Mouse (Mus musculus) MN1 (cell line): ENCODE results near the gene Nrg3.

Source experiments
- DNase-seq: peaks from one replicate; pipeline ENCODE4 v3.0.0-alpha.2; 2016; ENCODE audit warnings: low spot score

Gene Nrg3

DNA sequence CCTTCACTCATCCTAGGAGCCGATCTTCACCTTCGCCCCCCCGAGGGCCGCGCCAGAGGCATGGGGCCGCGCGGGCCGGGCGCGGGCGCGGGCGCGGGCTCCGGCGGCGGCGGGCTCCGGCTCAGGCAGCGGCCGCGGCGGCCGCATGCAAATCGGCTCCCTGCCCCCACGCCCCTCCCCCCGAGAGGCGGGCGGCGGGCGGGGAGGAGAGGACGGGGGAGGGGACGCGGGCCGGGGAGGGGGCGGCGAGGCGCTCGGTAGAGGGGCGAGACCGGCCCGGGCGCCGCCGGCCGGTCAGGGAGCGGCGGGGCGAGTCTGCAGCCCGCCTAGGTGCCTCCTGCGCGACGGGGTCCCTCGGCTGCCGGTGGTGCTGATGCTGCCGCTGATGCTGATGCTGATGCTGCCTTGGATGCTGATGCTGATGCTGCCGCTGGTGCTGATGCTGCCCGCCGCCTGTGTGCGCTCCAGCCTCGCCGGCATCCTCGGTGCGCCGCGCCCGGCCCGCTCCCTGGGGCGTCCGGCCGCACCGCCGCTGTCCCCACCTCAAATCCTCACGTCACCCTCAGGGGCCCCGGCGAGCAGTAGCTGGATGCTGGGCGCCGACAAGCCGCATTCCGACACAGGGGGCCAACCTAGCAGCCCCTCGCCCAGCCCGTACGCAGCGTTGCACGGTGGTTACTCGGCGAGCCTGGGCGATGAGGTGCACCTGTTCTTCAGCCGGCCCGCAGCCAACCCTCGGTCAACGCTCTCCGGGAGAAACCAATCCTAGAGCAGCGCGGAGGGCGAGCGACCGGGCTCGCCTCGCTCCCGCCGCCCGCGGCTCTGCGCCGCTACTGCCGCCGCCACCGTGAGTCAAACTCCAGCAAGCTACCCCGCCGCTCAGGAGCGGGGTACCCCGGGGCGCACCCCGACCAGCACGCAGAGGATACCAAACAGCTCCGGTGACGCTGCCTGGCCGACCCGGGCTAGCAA is at the start of gene Nrg3:
TSS of gene Nrg3 (minus strand) at position 299 of the 972 bp plus-strand sequence.
- DNase-seq = no peak

DNA sequence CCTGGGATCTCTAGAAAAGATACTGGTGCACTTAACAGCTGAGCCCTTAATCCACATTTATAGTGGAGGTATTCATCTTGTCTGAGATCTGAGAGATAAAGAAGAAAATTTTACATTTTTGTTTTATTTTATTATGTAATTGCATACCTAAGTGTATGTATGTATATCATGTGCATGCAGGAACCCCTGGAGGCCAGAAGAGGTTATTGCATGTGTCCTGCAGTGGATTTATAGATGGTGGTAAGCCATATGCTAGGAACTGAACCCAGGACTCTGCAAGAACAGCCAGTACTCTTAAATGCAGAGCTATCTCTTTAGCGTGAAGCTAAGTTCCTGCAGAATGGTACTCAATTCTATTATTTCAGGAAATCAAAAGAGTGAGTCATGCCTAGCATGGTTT is 36.1 kb upstream of the Nrg3 start:
- DNase-seq = no peak

DNA sequence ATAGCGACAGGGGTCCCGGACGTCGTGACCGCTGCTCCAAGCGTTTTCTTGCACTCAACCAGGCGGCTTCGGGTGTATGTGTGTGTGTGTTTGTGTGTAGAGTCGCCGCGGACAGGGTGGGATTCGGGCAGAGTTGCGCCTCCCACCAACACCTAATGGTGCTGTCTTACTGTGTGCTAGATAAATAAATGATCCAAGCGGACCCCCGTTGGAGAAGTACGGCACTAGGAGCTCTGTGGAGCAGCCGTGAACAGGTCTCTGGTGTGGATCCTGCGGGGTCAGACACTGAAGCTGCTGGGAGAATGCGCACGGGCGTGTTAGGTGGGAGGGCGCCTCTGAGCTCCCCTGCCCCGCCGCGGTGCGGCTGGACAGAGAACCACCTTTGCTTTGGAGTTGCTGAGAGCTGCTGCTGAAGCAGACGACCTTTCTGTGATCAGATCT is 903 bp upstream of the Nrg3 start:
- DNase-seq = no peak

DNA sequence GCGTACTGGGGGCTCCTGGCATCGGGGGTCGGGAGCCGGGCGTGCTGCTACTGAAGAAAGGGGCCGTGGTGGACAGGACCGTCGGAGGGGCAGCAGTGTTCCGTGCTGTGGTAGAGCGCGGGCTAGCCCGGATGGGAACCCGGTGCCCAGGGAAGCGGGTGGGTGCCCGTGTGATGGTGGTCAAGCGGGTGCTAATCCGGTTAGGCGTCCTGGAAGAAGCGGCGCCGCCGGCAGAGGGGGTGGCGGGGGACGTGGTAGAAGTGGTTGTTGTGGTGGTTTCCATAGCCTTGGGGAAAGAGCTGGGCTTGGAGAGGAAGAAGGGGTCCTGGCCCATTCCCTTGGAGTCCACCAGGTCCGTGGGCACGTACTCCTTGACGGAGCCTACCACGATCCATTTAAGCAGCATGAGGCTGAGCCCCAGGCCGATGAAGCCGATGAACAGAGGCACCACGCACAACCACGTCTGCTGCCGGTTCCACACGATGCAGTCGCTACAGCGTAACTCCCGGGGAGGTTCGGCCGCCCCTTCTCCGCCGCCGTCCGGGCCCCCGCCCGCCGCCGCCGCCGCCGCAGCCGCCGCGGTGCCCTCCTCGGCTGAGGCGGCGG is 639 bp downstream of the Nrg3 start:
- DNase-seq = no peak

DNA sequence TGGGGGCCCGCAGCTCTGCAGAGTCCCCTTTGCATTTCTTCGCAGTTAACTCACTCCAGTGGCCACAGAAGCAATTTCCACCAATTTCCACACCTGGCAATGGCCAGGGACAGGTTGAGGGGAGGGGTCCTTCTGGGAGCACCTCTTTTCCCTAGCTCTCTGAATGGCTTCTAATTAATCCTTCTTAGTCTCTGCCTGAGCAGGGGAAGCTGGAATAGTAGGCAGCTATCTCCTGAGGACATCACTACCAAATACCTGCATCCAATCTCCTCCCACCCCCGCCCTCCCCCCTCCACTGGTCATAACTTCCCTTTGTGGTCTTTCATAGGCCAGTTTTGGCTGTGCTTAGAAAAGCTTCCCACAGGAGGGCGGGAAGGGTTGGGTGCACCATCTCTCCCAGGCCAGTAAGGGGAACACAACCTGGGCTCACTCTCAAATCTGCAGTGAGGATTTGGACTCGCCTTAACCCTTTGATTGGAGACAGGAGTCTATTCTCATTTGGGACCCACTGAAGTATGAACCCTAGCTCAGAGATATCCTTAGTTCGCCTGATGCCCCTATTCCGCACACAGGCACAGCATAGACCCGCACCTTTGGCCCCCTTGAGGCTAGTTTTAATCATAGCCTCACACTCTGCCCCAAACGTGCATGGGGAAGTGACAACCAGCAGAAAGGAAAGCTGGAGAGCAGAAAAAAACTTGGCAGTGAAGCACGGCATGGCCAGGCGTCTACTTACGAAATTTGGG is 1.5 kb downstream of the Nrg3 start:
- no peak for DNase-seq

DNA sequence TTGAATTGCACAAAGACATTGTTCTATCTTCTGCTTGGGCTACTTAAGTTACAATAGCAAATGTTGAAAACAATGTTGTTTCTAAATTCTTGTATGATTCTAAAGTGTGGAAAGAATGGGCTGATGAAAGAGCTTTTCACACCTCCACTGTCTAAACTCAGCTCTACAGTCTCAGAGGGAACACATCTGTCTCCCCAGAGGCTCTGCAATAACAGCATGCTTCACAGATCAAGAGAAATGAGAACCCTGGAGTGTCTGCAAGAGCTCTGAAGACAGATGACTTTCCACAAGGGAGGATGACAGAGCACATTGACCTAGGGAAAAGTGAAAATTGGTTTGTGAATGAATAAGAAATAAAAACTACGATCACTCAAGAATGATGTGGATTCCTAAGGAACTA is 27.4 kb downstream of the Nrg3 start:
- DNase-seq = no peak

DNA sequence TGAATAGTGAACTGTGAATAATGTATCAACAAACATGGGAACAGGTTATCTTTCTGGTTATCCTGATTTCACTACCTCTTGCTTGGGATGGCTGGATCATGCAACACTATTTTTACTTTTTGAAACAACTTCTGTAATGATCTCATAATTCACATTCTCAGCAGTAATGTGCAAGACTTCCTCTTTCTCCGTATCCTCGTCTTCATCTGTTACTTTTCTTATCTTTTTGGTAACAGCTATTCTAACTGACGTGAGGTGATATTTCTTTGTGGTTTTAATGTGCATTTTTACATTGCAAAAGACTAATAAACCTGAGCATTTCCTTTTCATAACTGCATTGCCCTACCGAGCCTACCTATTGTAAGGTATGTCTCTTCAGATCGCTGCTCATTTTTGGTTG is 44.4 kb downstream of the Nrg3 start:
- no peak for DNase-seq

DNA sequence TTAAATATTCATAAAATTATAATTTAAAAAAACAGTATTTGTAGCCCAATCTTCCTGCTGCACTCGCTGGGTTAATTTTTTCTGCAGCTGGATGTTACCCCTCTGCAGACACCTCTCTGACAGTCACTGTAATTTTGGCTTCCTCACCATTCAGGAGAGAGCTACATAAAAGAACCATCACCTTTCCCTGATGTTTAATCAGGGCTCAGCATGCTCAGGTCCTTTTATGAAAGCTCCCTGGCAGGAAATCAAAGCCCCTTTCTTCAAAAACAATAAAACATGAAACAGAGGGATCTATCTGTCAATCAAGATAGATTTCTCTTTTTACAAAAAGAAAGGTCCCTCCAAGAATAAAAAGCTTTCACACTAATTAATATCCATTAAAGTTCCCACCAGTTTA is 51.0 kb downstream of the Nrg3 start:
- no peak for DNase-seq

DNA sequence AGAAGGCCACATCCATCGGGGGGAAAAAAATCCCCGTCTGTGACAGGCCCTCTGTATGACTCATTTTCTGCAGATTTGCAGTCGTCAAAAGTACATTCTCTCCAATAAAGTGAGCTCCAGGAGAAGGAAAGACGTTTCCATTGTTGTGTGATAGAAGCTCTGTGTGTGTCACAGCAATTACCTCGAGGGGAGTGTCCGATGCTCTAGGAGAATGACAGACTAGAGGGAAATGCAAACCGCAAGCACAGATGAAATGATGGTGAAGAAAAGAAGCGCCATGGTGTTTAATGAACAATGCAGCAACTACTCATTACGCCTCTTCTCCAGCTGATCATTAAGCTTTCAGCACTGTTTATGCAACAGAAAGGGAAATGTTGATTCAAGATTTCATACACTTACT is 59.6 kb downstream of the Nrg3 start:
- no peak for DNase-seq

DNA sequence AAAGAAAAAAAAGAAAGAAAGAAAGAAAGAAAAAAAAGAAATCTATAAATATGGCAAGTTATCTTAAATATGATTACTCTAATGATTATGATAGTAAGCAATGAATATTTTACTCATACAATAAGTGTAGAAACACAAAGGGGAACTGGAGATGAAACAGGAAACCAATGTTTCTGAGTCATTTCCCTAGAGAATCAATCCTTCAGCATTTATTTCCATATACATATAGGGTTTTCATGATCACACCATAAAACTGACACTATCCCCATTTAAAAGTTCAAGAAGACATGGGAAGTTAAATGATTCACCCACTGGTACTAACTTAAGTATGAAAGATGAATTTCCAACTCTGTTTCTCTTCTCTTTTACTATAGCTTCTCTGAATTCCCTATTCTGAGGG is 86.0 kb downstream of the Nrg3 start:
- no peak for DNase-seq

DNA sequence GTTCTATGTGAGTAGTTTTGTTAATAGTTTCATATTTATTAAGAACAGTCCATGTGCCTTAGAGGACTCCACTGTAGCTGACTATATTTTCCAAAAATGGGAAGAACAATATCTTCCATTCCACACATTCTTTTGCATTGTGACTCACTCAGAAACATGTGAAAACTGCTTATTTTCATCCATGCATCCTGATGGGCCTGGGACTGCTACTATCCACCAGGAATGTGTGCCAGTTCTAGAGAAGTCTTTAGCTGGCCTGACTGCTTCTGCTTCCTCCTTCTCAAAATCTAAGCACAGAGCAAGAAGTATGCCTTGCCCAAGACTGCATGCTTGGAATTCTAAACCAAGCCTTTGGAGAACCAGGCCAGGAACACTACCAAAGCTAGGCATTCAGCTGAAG is 91.6 kb downstream of the Nrg3 start:
- DNase-seq = no peak

DNA sequence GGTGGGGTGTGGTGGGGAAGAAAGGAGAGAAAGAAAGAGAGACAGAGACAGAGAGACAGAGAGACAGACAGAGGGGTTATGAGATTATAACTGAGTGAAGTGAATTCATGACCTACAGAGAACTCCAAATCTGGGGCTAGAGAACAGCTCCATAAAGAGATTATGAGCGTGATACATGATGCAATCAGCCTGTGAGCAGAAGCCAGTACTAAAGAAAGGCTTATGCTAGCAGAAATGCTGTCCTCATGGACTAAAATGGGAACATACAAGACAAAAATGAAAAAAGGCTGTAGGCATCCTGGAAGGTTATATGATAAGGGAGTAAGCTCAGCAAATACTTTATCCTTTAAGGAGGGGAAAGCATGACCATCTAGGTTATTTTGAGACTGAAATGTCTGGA is 99.7 kb downstream of the Nrg3 start:
- no peak for DNase-seq

DNA sequence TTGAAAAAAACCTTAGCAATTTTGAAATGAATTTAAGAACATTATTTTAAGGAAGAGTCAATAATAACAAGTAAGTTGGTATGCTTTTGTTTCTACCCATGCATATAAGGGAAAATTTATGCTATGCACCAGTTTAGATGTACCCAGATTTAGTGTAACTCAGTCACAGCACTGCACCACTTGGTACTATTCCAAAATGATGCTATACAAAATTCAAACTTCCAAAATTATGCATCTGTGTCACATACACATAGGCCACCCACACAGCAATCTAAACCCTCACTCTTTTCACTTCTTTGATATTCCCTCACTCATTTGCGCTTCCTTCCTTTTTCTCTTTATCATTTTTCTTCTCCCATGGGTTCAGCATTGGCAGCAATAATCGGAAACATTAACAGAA is 116.6 kb downstream of the Nrg3 start:
- DNase-seq = no peak

DNA sequence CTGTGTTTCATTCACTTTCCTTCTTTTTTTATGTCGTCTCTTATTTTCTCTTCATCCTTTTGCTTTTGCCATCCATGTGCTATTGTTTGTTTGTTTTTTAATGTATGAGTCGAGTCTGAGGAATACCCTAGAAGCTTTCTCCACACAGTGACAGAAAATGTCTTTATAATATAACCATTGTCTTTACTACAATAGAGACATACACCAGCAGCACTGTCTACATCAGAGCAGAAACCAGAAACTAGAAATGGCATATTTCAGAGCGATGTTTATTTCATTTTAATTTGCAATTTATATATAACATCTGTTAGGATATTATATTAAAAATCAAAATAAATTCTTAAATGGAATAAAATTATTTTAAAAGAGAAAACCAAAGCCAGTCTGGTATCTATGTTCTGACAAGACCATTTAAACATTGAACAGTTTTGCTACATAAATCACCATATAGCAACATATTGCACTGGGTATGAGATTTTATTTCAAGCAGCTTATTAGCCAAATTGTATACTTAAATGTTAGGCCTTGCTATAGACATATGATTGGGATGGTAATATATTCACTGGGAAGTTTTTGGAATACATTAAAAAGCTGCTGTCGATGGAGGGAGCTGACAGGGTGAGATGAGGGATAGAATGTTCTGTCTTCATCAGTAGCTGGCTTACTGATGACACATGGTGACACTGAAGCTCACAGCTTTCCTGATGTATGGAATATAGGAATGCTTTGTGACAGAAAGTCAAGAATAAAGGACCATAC is 120.7 kb downstream of the Nrg3 start:
- no peak for DNase-seq

DNA sequence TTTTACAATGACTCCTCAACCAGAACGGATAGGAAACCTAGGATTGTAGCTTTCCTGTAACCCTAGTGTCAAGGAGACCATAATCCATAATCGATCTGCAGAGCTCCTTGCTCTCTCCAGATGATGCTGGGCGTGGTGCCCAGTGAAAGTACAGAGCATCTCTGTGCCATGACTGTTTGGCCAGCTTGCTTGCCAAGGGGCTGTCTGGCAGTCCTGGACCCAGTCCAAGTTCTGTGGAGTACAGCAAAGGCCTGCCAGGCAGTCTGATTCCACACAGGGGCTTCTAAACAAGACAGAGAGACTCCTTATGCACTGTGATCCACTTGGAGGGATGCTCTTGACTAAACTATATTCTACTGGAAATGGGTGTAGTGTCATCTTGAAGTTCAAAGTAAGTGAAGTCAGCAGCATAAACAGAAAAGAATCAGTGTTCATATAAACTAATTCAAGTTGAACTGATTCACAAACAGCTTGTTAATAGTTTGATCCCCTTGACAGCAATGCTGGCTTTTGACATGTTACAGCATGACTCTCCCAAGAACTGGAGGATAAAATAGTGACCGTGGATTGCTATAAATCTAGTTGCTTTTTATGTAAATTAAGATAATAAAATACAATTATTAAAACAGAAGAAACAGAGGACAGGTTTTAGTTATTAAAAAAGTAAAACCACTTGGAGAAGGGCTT is 155.3 kb downstream of the Nrg3 start:
- peak; percentile 76 for DNase-seq

DNA sequence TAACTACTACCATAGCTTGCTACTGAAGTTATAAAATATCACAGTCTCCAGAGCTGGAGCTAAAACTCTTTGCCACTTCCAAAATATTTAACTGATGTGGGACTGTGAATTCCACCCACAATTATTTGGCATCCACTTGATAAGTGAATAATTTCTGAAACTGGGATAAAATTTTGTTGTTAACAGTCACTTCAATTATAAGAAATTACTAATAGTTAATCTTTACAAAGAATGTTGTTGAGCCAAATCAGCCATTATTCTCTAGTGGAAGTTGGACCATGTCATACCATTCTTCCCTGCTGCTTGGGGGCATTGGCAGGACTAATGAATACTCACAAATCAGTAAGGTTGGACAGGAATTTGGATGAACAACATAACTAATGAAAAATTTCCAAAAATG is 158.8 kb downstream of the Nrg3 start:
- DNase-seq = no peak

DNA sequence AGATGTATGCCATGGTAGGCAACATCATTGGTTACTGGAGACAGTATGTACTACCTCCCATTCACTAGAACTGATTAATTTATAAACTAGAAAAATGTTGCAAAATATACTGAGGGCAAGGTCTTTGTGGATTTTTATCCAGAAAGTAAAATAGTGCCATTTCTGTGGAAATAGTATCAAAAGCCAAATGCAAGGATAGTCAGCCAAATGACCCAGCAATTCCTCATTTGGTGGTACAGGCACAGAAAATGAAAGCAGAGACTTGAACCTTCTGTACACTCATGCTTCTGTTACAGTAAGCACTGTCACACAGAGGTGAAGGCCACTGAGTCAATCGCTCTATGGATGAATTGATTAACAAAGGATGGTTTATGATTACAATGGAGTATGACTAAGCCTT is 207.8 kb downstream of the Nrg3 start:
- no peak for DNase-seq

DNA sequence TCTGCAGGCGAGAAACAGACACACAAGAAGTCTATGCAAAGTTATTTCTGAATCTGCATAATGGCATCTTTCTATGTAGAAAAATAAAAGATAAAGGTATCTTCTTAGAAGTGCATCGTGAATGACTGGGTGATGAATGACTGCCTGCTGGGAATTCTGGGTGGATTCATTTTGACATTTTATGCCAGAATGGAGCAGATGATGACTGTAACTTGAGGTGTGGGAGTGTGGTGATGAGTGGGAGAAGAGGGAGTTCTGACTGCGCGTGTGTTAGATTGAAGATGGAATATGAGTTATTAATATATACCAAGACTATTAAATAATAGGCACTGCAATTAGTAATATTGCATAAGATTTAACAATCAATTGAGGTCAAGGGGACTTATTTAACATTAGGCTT is 208.5 kb downstream of the Nrg3 start:
- DNase-seq = no peak

DNA sequence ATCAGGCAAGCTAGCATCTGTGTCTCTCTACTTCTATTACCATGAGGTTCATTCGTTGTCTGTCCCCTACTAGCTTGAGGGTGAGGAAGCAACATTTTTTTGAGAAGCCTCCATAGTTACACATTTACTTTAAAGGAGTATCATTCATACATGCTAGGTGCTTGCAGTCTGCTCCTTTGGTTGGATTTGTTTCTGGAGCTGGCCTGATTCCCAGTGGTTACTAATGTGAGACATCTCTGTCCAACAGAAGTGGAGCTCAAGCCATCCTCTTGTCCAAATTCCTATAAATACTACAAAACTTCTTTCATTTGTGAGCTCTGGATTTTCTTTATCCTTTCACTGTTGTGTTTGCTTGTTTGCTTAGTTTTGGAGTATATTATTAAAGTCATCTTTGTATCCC is 211.9 kb downstream of the Nrg3 start:
- DNase-seq = no peak

DNA sequence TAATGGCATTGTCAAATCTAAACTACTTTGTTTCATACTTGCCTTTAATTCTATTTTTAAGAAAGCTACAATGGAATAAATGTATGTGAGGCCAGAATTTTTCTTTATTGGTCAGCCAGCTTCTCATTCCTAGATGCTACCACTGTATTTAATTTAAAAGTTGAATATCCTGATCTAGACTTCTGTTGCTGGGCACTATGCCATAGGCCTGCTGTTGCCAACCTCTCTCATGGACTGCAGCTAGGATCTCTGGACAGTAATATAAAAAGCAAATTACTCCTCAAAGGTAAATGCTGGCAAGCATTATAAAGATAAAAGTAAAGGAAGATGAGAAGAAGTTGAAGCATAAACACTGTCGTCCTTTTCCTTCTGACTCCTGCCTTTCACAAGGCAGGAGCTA is 217.5 kb downstream of the Nrg3 start:
- DNase-seq = no peak

DNA sequence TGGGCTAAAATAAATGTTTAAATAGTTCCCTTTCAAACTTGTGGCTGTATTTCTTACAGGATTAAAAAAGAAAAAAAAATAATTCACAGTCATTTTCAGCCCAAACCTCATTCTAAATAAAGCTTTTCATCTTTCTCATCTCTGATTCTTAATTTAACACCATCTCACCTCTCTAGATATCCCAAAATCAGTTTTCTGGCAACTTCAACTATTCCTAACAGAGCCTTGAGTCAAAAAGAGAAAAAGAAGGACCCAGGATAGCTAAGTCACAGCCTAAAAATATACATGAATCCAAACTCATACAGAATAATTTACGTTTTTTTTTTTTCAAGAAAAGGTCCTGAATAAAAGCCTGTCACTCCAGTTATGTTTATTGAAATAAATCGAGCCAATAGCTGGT is 232.6 kb downstream of the Nrg3 start:
- DNase-seq = no peak

DNA sequence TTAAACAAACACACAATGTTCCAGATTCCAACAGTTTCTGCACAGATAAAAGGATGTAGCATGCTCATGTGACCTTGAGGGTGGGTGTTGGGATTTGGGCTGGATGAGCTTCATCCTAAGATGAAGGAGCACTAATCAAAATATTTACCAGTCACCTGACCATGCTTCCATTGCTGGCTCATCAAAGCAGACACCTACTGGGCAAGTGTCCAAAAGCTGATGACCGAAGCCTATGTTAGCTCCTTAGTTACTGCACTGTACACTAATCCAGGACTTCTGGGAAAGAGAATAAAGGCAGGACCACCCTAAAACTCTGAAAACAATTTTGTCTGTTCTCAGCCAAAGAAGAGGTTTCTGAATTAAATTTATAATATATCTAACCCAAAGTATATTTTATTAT is 261.4 kb downstream of the Nrg3 start:
- no peak for DNase-seq
